Mouse (Mus musculus): Measurements from ENCODE around the gene Rab4b. TPM values are rescaled to one million over a fixed set of nuclear protein-coding genes. Genes with fewer than 3 reads are reported as not detected.

The Rab4b gene
- polyA plus RNA-seq (2012; rRNA removed) = 42.9 and 77.3 TPM in 2 replicates

DNA sequence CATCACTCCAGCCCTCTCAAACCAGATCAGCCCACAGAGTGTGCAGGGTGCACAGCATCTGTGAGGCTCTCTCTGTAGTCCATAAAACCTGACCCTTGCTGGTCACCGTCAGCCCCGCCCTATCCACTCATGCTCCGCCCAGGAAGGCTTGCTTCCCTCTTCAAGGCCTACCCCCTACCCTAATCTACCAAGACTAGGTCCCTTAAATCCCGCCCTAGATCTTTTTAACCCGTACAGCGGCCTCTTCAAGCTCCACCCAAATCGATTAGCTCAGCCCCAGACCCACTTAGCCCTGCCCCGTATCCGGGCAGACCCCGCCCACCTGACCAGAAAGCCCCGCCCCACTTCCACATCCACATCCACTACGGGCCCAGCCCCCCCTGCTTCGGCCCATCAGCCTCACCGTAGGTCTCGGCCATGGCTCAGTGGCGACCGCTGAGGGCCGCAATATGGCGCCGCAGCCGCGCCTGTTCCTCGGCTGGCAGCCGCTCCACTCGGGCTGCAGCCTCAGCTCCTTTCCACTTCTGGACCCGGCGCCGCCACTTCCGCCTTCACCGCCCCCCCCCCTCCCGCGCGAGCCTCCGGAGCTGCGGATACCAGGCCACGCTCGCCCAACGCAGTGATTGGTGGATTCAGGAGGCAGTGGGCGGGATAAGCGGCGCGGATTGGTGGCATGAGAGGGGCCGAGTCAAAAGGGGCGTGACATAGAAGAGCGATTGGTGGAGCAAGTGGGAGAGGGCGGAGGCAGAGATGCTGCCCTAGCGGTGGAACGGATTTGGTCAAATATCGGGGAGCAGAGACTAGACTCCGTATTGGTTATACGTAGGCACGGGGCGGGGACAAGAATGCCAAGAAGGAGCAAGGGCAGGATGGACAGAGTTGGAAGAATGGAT, at the start of gene Rab4b:
Gene Rab4b, minus strand, starts transcription at position 573 of the 893 bp plus-strand sequence.
- Histone ChIP-seq H3K36me3 (ENCODE audit: control insufficient read depth, insufficient read depth, low read length) (peaks cover 13% of the 10 kb centered on the region; the same call in 1 of the 2 replicates), H3K27me3 (ENCODE audit: control insufficient read depth, insufficient read depth, low read length) (no peaks in the 10 kb centered on the region), H3K4me1 (ENCODE audit: control insufficient read depth, insufficient read depth, insufficient read length, low read length) (peaks cover 20% of the 10 kb centered on the region; the same call in 1 of the 2 replicates), H3K4me3 (ENCODE audit: low read depth, low read length) (peak within 1 kb of the TSS; percentile 77), H3K27ac (ENCODE audit: insufficient read depth, low read depth, low read length) (peak within 1 kb of the TSS; percentile 89)
- under 1% methylated on average over 52 of the region's 53 CpGs for WGBS
- no peak; the same call in 1 of the 2 replicates for TF ChIP-seq POLR2A (IDR thresholded peaks at IDR 0.05; ENCODE audit: low read depth, low read length)
- peak; percentile 55; the same call in 1 of the 2 replicates for TF ChIP-seq CTCF (IDR thresholded peaks at IDR 0.05; ENCODE audit: extremely low read depth, insufficient read length, insufficient replicate concordance, low read depth, low read length)

DNA sequence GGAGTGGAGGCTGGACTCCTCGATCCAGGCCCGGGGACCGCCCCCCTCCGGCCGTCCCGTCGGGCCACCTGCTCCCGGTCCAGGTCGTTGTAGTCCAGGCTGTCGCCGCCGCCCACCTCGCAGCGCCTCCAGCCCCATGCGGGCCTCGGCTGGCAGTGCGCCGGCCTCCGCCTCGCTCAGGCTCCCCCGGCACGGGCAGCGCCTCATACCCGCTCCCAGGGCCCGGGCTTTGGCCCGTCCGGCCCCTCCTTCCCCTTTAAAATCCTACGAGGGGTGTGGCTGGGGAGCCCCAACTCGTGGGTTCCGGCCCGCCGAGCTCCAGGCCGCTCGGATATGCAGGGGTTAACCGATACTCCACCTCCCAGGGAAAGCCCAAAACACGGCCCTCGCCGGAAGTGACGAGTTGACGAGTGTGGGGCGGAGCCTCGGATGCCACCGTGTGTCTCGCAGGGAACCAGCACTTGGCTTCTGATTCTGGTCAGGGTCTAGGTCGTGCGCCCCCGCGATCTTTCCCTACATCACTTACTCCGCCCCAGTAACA, 49.7 kb upstream of the Rab4b start, which contains the start of gene Itpkc:
Gene Itpkc, minus strand, starts transcription at position 381 of the 541 bp plus-strand sequence.
- Histone ChIP-seq H3K27me3 (ENCODE audit: control insufficient read depth, insufficient read depth, low read length) (no peaks in the 10 kb centered on the region), H3K4me3 (ENCODE audit: low read depth, low read length) (peak within 1 kb of the TSS; percentile 79), H3K36me3 (ENCODE audit: control insufficient read depth, insufficient read depth, low read length) (no peaks in the 10 kb centered on the region), H3K4me1 (ENCODE audit: control insufficient read depth, insufficient read depth, insufficient read length, low read length) (peaks cover 27% of the 10 kb centered on the region), H3K27ac (ENCODE audit: insufficient read depth, low read depth, low read length) (peak within 1 kb of the TSS; percentile 92)
- WGBS = under 1% methylated on average over 49 of the region's 49 CpGs
- TF ChIP-seq POLR2A (IDR thresholded peaks at IDR 0.05; ENCODE audit: low read depth, low read length) (peak; percentile 62), CTCF (IDR thresholded peaks at IDR 0.05; ENCODE audit: extremely low read depth, insufficient read length, insufficient replicate concordance, low read depth, low read length) (no peak)

DNA sequence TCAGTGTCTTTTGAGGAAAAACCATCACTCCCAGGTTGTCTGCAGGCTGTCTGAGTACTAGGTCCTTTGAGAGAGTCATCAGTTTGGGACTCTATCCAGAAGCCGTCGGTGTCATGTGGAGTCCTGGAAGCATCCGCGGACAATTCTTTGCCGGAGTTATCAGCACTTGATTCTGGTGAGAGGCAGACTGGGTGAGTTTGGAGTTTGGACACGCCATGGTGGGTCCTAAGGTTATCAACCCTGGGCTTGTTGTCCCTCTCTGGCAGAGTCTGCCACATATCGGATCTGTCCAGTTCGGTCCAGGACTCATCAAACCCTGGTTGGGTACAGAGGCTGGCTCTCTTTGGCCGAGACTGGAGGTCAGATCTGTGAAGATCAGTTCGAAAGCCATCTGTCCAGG, 49.0 kb upstream of the Rab4b start:
- Histone ChIP-seq H3K27ac (ENCODE audit: insufficient read depth, low read depth, low read length) (peak overlapping the region; percentile 92), H3K4me1 (ENCODE audit: control insufficient read depth, insufficient read depth, insufficient read length, low read length) (peaks cover 32% of the 10 kb centered on the region), H3K4me3 (ENCODE audit: low read depth, low read length) (peak overlapping the region; percentile 79), H3K36me3 (ENCODE audit: control insufficient read depth, insufficient read depth, low read length) (no peaks in the 10 kb centered on the region), H3K27me3 (ENCODE audit: control insufficient read depth, insufficient read depth, low read length) (no peaks in the 10 kb centered on the region)
- 3% methylated on average over 10 of the region's 10 CpGs for WGBS
- TF ChIP-seq POLR2A (IDR thresholded peaks at IDR 0.05; ENCODE audit: low read depth, low read length) (no peak), CTCF (IDR thresholded peaks at IDR 0.05; ENCODE audit: extremely low read depth, insufficient read length, insufficient replicate concordance, low read depth, low read length) (peak; percentile 11; the same call in 1 of the 2 replicates)

DNA sequence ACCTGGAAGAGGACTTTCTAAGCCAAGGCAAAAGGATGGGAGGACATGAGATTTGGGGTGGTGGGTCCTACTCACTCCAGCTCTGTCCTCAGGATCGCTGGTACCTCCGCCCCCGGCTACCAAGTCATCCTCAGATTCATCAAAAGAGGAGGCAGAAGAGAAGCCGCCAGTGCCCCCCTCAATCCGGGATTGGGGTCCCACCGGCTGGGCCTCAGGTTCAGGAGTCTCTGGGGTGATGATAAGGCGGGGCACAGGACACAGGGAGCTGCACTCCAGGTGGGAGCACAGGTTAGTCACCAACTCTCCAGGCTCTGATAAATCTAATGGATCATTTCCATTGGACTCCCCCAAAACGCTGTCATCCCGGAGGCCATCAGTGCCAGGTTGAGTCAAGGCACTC, 48.6 kb upstream of the Rab4b start:
- peak overlapping the region; percentile 92 for H3K27ac ChIP-seq (ENCODE audit: insufficient read depth, low read depth, low read length)
- peak overlapping the region; percentile 79 for H3K4me3 ChIP-seq (ENCODE audit: low read depth, low read length)
- H3K27me3 ChIP-seq (ENCODE audit: control insufficient read depth, insufficient read depth, low read length) = no peaks in the 10 kb centered on the region
- H3K4me1 ChIP-seq (ENCODE audit: control insufficient read depth, insufficient read depth, insufficient read length, low read length) = peaks cover 32% of the 10 kb centered on the region
- no peaks in the 10 kb centered on the region for H3K36me3 ChIP-seq (ENCODE audit: control insufficient read depth, insufficient read depth, low read length)
- WGBS = 16% methylated on average over 9 of the region's 9 CpGs
- TF ChIP-seq POLR2A (IDR thresholded peaks at IDR 0.05; ENCODE audit: low read depth, low read length) (no peak), CTCF (IDR thresholded peaks at IDR 0.05; ENCODE audit: extremely low read depth, insufficient read length, insufficient replicate concordance, low read depth, low read length) (no peak)

DNA sequence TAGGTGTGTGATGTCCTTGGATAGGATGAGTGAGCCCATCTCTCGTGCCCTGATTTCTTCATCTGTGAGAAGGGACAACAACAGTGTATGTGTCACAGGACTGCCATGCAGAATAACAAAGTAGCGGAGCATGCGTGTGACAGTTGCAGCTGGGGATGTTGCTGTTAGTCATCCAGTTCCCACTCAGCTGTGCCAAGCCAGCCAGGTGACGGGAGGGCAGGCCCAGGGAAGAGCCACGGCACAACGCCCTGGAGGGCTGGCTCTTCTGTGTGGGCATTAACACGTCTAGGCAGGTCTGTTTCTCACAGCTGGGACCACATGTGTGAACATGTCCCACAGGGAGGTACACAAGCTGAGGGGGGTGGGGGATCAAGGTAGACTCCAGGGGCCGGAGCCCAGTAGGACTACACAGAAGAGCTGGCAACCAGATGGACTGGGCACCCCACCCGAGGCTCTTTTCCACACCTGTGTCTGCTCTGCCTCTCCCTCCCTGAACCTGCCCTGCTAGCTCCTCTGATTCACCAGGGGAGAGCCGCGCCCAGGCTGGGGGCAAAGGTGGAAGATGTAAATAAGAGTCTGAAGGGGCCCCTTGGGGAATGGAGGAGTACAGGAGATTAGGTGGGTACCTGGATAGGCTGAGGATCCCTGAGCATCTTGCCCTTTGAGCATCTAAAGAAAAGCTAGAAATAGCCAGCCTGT, 46.3 kb upstream of the Rab4b start:
- Histone ChIP-seq H3K4me3 (ENCODE audit: low read depth, low read length) (peak overlapping the region; percentile 79), H3K4me1 (ENCODE audit: control insufficient read depth, insufficient read depth, insufficient read length, low read length) (peaks cover 38% of the 10 kb centered on the region)

DNA sequence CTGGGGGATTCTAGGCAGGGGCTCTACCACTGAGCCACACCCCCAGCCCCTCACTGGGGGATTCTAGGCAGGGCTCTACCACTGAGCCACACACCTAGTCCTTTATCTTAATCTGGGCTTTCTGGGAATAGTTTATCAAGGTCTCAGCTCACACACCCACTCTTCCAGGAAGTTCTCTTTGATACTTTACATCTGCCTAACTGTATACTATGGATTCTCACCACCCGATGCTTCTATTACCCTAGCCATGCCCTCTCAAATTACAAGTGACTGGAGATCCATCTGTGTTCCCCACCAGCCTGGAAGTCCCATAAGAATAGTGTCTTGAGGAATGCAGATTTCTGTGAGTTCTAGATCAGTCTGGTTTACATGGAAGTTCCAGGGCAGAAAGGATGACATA, 43.8 kb upstream of the Rab4b start:
- no peak for TF ChIP-seq CTCF (IDR thresholded peaks at IDR 0.05; ENCODE audit: extremely low read depth, insufficient read length, insufficient replicate concordance, low read depth, low read length)
- no peak for TF ChIP-seq POLR2A (IDR thresholded peaks at IDR 0.05; ENCODE audit: low read depth, low read length)
- H3K4me3 ChIP-seq (ENCODE audit: low read depth, low read length) = no peak overlapping the region
- H3K27ac ChIP-seq (ENCODE audit: insufficient read depth, low read depth, low read length) = peak overlapping the region; percentile 60
- H3K36me3 ChIP-seq (ENCODE audit: control insufficient read depth, insufficient read depth, low read length) = peaks cover 19% of the 10 kb centered on the region
- H3K4me1 ChIP-seq (ENCODE audit: control insufficient read depth, insufficient read depth, insufficient read length, low read length) = peaks cover 40% of the 10 kb centered on the region
- H3K27me3 ChIP-seq (ENCODE audit: control insufficient read depth, insufficient read depth, low read length) = no peaks in the 10 kb centered on the region
- WGBS = 26% methylated on average over 1 of the region's 1 CpGs

More for the DNA sequence above, 46.3 kb upstream of the Rab4b start:
- H3K36me3 ChIP-seq (ENCODE audit: control insufficient read depth, insufficient read depth, low read length) = peaks cover 2% of the 10 kb centered on the region
- 19% methylated on average over 11 of the region's 11 CpGs for WGBS
- peak overlapping the region; percentile 92 for H3K27ac ChIP-seq (ENCODE audit: insufficient read depth, low read depth, low read length)
- TF ChIP-seq CTCF (IDR thresholded peaks at IDR 0.05; ENCODE audit: extremely low read depth, insufficient read length, insufficient replicate concordance, low read depth, low read length) (no peak), POLR2A (IDR thresholded peaks at IDR 0.05; ENCODE audit: low read depth, low read length) (no peak)
- H3K27me3 ChIP-seq (ENCODE audit: control insufficient read depth, insufficient read depth, low read length) = no peaks in the 10 kb centered on the region
